Mouse (Mus musculus): ENCODE results near the gene Myl10. TPM values are rescaled to one million over a fixed set of nuclear protein-coding genes. Genes with fewer than 3 reads are reported as not detected.

Myl10 gene
- total and polyA plus RNA-seq, 2 experiments from 2014 or later = not detected

DNA sequence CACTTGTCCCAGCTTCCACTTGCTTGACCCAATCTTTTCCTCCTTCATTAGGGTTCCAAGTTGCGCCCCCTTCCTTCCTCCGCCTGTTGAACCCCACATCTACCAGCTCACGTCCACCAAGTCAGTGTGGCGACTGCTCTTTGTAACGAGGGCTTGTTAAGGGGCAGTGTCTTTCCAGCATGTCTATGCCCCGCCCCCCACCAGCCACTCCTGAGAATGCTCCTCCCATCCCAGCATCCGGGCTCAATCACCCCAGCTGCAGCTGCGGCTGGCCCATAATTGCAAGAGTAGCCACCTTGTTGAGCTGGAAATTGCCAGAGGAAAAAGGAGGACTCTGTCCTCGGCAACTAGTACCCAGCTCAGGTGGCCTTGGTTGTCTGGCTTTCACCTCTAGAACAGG, 53.6 kb downstream of the Myl10 start:
- no peak for ATAC-seq
- WGBS = 67% methylated on average over 9 of the region's 9 CpGs
- no peak for DNase-seq

More for the DNA sequence above, 53.6 kb downstream of the Myl10 start:
- no peak for TF ChIP-seq CTCF (IDR thresholded peaks at IDR 0.05; ENCODE audit: low read depth)
- Histone ChIP-seq H3K27me3 (ENCODE audit: insufficient read depth, low read length) (no peaks in the 10 kb centered on the region), H3K9ac (no peak overlapping the region), H3K4me2 (ENCODE audit: low read depth) (no peak overlapping the region), H3K27ac (ENCODE audit: low read depth, low read length) (no peak overlapping the region), H3K4me1 (ENCODE audit: insufficient read depth) (no peaks in the 10 kb centered on the region), H3K4me3 (ENCODE audit: low read depth, low read length) (no peak overlapping the region), H3K36me3 (ENCODE audit: insufficient read depth) (no peaks in the 10 kb centered on the region), H3K9me3 (ENCODE audit: low read length) (no peaks in the 10 kb centered on the region)

Other genes with a start within 250 kb of the Myl10 start
- 124 and 141 TPM in 2 replicates for gene Cux1, start 125.7 kb upstream of the Myl10 start, total RNA-seq (2014; rRNA removed)
- 82.9 and 86.0 TPM in 2 replicates for gene Cux1, start 125.7 kb upstream of the Myl10 start, polyA plus RNA-seq (2015; fragmentation: Nextera tagmentation; extraction: Ambion mirVana)
- 39.9 and 43.7 TPM in 2 replicates for gene Col26a1, start 190.1 kb downstream of the Myl10 start, total RNA-seq (2014; rRNA removed)
- gene Col26a1, start 190.1 kb downstream of the Myl10 start, polyA plus RNA-seq (2015; fragmentation: Nextera tagmentation; extraction: Ambion mirVana) = 24.3 and 27.1 TPM in 2 replicates
- gene Ift22, start 215.0 kb downstream of the Myl10 start, total RNA-seq (2014; rRNA removed) = 30.7 and 35.9 TPM in 2 replicates
- gene Ift22, start 215.0 kb downstream of the Myl10 start, polyA plus RNA-seq (2015; fragmentation: Nextera tagmentation; extraction: Ambion mirVana) = 125 and 134 TPM in 2 replicates

Data from forebrain, postnatal 0 days (tissue).